In the genomic region with DNA sequence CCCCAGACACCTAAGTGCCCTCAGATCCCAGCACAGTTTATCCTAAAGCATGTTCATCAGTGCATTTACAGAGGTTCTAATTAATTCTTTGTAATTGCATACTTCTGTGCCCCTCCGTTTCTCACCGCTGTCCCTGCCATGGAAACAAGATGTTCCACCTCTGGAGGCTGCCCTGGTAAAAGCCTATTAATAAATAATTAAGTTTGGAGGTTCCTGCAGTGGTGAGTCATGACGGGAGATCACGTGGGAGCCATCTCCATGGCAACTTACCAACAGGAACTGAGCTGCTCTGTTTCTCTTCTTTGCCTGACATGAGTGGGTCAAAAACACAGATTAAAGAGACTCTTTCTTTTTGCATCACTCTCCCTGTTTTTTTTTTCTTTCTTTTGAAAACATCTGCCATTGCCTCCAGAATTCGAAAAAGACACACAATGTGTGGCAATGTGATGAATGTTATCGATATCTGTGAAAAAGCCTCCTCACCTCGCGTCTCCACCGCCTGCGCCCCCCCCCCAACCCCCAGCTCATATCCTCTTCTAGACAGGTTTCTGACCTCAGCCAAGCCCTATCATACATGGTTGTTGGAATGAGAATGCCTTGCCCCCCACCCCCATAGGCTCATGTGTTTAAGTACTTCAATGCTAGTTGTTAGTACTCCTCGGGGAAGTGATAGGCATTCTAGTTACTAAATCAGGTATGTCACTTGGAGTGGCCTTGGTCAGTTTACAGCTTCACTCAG, we compare ENCODE assay signal across 8 mouse cellular contexts.
DNase-seq lines count a peak whose midpoint lies in the region; ATAC-seq lines count a peak whose summit lies in the region.

No protein-coding gene starts in this region.

- no peak overlapping the region for H3K9ac ChIP-seq in neural tube, embryonic 11.5 days (ENCODE audit: low read length)

- peak; percentile 53 to 56; a peak in 2 of 4 replicates for ATAC-seq in hematopoietic stem cell, adult 5-6 weeks (replicated peaks in 1 of 2; ENCODE audit: insufficient read depth in 1 of 2, low FRiP score in 2 of 2, low TSS enrichment in 1 of 2, low read depth in 1 of 2, poor library complexity in 2 of 2, severe bottlenecking in 2 of 2)
- peak; percentile 41; the same call in 1 of the 2 replicates for ATAC-seq in neural tube, embryonic 11.5 days (ENCODE audit: insufficient read depth, low FRiP score, low TSS enrichment)

- no peak overlapping the region for H3K27ac ChIP-seq in neural tube, embryonic 11.5 days (ENCODE audit: low read depth, low read length)

- H3K9me3 ChIP-seq in neural tube, embryonic 11.5 days (ENCODE audit: control insufficient read depth, low read length) = no peaks in the 10 kb centered on the region

- H3K4me3 ChIP-seq in neural tube, embryonic 11.5 days (ENCODE audit: low read depth, low read length) = no peak overlapping the region

- H3K4me2 ChIP-seq in neural tube, embryonic 11.5 days (ENCODE audit: low read depth) = no peak overlapping the region

- H3K36me3 ChIP-seq in neural tube, embryonic 11.5 days (ENCODE audit: control insufficient read depth, insufficient read depth, low read length) = no peaks in the 10 kb centered on the region

- no peaks in the 10 kb centered on the region for H3K4me1 ChIP-seq in neural tube, embryonic 11.5 days (ENCODE audit: control insufficient read depth, insufficient read depth, low read length)

- WGBS in neural tube, embryonic 11.5 days = 69% methylated on average over 11 of the region's 11 CpGs

- no peaks in the 10 kb centered on the region for H3K27me3 ChIP-seq in neural tube, embryonic 11.5 days (ENCODE audit: control insufficient read depth, insufficient read depth, low read length)

- peak; percentile 4 for DNase-seq in cerebellum, adult 9-10 months
- no peak for DNase-seq in cerebellum, postnatal 36 days
- peak; percentile 4 for DNase-seq in c-Kit-positive CD71-negative TER-119-negative erythroid progenitor cells, embryonic 14.5 days (ENCODE audit: low read depth)
- DNase-seq in layer of hippocampus, adult 9-10 months (ENCODE audit: low spot score) = peak; percentile 61
- peak; percentile 38 for DNase-seq in neural tube, embryonic 11.5 days (ENCODE audit: low spot score)
- DNase-seq in spleen, postnatal 4 days (ENCODE audit: low spot score in 2 of 2) = no peak
- DNase-seq in thymus, postnatal 10 days (ENCODE audit: low spot score in 2 of 2) = no peak

Comparison
In these comparisons a context has a peak if more than half of its experiments do, and no peak if none do; other contexts are left out.
1. DNase-seq: peak in cerebellum, adult 9-10 months (single experiment), c-Kit-positive CD71-negative TER-119-negative erythroid progenitor cells, embryonic 14.5 days (single experiment), layer of hippocampus, adult 9-10 months (single experiment) and neural tube, embryonic 11.5 days (single experiment); none in cerebellum, postnatal 36 days (0 of 2), spleen, postnatal 4 days (0 of 2) and thymus, postnatal 10 days (0 of 2).